Mouse (Mus musculus): ENCODE data around the gene Phldb3. TPM values are rescaled to one million over a fixed set of nuclear protein-coding genes. Genes with fewer than 3 reads are reported as not detected.

Gene Phldb3
- polyA plus RNA-seq, 1 experiment from 2014 or later: not detected

DNA sequence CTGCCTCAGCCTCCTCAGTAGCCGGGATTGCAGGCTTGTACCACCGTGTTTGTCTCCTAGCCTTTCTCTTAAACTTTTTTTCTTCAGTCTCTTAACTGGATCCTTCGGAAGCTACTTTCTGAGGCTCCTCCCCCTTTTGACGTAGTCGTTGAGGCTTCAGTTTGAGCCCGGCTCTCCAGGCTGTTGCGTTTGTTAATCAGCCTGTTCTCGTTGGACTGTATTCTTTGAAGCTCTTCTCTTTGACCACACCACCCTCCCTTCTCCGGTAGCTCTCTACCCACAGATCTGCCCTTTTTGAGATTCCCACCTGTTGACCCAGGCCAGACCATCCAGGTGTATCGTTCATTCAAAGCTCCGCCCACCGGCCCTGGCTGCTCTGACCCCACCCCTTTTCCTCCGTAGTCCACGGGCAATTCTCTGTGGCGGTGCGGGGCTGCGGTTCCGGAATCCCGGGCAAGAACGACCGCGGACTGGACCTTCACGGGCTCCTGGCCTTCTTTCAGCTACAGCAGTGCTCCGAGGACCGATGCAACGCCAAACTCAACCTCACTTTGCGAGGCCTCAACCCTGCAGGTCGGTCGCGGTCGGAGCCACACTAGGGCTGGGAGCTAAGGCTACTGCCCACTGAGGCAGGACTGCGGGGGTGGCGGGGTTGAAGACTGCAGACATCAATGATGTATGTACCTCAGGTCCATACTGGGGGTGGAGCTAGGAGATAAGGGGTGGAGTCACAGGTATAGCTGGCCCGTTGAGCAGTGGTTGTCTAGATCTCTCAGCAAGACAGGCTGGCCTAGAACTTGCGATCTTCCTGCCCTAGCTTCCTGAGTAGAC is 27.7 kb downstream of the Phldb3 start:
- 3% methylated on average over 35 of the region's 35 CpGs for WGBS
- Histone ChIP-seq H3K27me3 (replicated peaks) (peaks cover 63% of the 10 kb centered on the region), H3K4me3 (replicated peaks) (peak overlapping the region; percentile 42), H3K9me3 (replicated peaks) (no peaks in the 10 kb centered on the region), H3K36me3 (no peaks in the 10 kb centered on the region), H3K9ac (replicated peaks) (peak overlapping the region; percentile 37; the same call in 1 of the 2 replicates), H3K4me1 (peaks cover 20% of the 10 kb centered on the region), H3K27ac (replicated peaks) (no peak overlapping the region), H3K4me2 (peak overlapping the region; percentile 81)
- ATAC-seq (ENCODE audit: low FRiP score): peak; percentile 32; the same call in 1 of the 2 replicates

DNA sequence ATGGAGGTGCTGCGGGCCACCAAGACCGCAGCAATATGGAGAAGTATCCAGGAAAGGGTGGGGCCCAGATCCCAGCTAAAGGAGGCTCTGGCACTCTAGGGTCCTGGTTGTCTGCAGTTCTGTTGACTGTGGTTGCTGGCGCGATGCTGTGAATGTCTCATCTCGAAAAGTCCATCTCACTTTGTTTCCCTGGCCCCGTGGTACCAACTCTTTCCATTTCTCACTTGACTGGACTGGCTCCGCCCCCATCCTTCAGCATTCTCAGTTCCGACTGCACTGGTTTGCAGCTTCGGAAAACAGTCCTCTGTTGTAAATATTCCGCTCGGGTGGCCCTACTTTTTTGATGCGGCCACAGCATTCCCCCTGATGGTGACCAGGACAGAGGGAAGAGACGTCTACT is 29.9 kb downstream of the Phldb3 start:
- H3K9me3 ChIP-seq (replicated peaks): no peaks in the 10 kb centered on the region
- no peak overlapping the region for H3K9ac ChIP-seq (replicated peaks)
- WGBS: 64% methylated on average over 13 of the region's 13 CpGs

DNA sequence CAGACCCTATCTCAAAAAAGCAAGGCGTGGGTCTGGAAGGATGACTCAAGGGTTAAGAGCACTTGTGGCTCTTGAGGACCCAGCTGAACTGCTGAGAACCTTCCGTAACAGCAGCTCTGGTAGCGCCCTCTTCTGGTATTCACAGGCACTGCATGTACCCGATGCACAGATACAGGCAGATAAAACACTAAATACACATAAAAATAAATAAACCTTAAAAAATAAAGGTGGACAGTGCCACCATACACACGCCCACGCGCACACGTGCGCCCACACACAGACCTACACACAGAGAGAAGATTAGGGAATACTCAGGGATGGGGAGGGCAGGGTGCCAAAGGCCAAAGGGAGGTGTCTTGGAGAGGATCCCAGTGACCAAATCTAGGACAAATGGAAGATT is 31.9 kb downstream of the Phldb3 start:
- Histone ChIP-seq H3K36me3 (no peaks in the 10 kb centered on the region), H3K4me1 (peaks cover 12% of the 10 kb centered on the region), H3K9me3 (replicated peaks) (no peaks in the 10 kb centered on the region), H3K9ac (replicated peaks) (no peak overlapping the region), H3K4me2 (no peak overlapping the region), H3K4me3 (replicated peaks) (no peak overlapping the region), H3K27ac (replicated peaks) (no peak overlapping the region), H3K27me3 (replicated peaks) (peaks cover 45% of the 10 kb centered on the region)
- WGBS: 7% methylated on average over 9 of the region's 9 CpGs
- ATAC-seq (ENCODE audit: low FRiP score): no peak

More for the DNA sequence above, 29.9 kb downstream of the Phldb3 start:
- Histone ChIP-seq H3K4me3 (replicated peaks) (no peak overlapping the region), H3K36me3 (no peaks in the 10 kb centered on the region), H3K4me1 (peaks cover 20% of the 10 kb centered on the region), H3K27me3 (replicated peaks) (peaks cover 63% of the 10 kb centered on the region), H3K4me2 (no peak overlapping the region), H3K27ac (replicated peaks) (no peak overlapping the region)
- ATAC-seq (ENCODE audit: low FRiP score): no peak

DNA sequence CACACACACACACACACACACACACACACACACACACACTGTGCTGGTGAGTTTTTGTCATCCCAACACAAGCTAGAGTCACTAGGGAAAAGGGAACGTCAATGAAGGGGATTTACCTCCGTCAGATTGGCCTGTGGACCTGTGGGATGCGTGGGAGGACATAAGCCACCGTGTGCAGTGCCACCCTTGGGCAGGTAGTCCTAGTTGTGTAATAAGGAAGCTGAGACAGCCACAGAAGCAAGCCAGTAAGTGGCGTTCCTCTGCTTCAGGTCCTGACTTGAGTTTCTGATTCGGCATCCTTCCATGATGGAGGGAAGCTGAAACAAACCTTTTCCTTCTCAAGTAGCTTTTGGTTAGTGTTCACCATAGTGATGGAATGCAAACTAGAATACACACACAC is 33.9 kb downstream of the Phldb3 start:
- no peaks in the 10 kb centered on the region for H3K9me3 ChIP-seq (replicated peaks)
- H3K27me3 ChIP-seq (replicated peaks): peaks cover 25% of the 10 kb centered on the region
- H3K27ac ChIP-seq (replicated peaks): no peak overlapping the region
- H3K4me1 ChIP-seq: no peaks in the 10 kb centered on the region
- H3K4me3 ChIP-seq (replicated peaks): no peak overlapping the region
- H3K4me2 ChIP-seq: no peak overlapping the region
- 79% methylated on average over 6 of the region's 6 CpGs for WGBS
- no peak overlapping the region for H3K9ac ChIP-seq (replicated peaks)
- no peaks in the 10 kb centered on the region for H3K36me3 ChIP-seq
- ATAC-seq (ENCODE audit: low FRiP score): no peak

DNA sequence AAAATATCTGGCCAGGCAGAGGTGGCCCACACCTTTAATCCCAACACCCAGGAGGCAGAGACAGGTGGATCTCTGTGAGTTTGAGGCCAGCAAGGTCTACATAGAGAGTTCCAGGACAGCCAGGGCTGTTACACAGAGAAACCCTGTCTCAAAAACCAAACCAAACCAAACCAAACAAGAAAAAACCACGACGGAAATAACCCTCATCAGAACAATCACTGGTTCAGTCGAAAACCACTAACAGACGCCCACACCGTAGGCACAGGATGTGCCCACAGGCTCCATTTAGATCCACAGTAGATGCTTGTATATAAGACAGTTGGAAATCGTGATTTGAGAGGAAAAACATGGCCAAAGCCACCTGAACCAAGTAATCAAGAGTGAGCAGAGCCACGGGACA is 34.4 kb downstream of the Phldb3 start:
- H3K27me3 ChIP-seq (replicated peaks): peaks cover 20% of the 10 kb centered on the region
- H3K4me3 ChIP-seq (replicated peaks): no peak overlapping the region
- H3K4me2 ChIP-seq: no peak overlapping the region
- H3K36me3 ChIP-seq: no peaks in the 10 kb centered on the region
- no peak overlapping the region for H3K27ac ChIP-seq (replicated peaks)
- no peaks in the 10 kb centered on the region for H3K4me1 ChIP-seq
- 76% methylated on average over 7 of the region's 7 CpGs for WGBS
- no peak for ATAC-seq (ENCODE audit: low FRiP score)
- H3K9me3 ChIP-seq (replicated peaks): no peaks in the 10 kb centered on the region
- H3K9ac ChIP-seq (replicated peaks): no peak overlapping the region

DNA sequence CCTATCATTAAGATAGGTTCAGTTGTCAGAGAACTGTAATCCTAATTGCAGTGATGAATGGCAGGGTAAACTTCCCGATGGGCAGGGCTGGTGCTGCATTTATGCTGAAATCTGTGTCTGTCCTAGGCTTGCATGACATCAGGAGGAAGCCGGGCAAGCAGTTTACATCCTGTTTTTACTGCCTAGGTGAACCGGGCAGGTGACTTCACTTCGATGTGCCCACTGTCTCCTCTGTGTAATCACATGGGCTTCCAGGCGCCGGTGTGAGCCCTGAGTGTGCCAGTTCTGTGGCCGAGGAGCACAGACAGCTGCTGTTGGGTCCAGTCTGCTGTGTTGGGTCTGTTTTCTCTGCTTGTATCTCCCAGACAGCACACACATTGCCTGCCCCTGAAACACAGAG is 35.9 kb downstream of the Phldb3 start:
- Histone ChIP-seq H3K4me2 (no peak overlapping the region), H3K4me1 (no peaks in the 10 kb centered on the region), H3K4me3 (replicated peaks) (no peak overlapping the region), H3K36me3 (no peaks in the 10 kb centered on the region), H3K27me3 (replicated peaks) (peaks cover 9% of the 10 kb centered on the region; the same call in 1 of the 2 replicates), H3K27ac (replicated peaks) (no peak overlapping the region), H3K9ac (replicated peaks) (no peak overlapping the region), H3K9me3 (replicated peaks) (no peaks in the 10 kb centered on the region)
- WGBS: 79% methylated on average over 7 of the region's 7 CpGs
- no peak for ATAC-seq (ENCODE audit: low FRiP score)

DNA sequence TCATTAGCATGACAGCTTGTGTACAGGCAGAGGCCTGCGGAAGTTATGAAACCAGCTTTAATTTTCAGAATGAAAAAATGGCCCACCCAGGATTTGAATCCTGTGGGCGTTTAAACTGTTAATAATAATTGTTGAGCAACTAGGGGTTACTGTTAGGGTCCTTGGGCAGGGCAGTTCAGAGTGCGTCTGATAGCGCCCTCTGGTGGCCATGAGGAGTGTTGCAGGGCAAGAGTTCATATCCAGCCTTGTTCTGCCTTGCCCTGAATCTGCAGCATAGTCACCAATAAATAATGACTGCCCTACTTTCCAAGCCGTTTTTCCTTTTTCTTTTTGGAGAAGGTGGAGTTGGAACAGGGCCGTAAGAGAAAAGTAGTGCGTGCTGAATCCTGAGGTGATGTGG is 43.1 kb downstream of the Phldb3 start:
- H3K36me3 ChIP-seq: no peaks in the 10 kb centered on the region
- H3K9me3 ChIP-seq (replicated peaks): no peaks in the 10 kb centered on the region
- 21% methylated on average over 7 of the region's 7 CpGs for WGBS
- H3K4me1 ChIP-seq: no peaks in the 10 kb centered on the region
- no peak overlapping the region for H3K27ac ChIP-seq (replicated peaks)
- H3K9ac ChIP-seq (replicated peaks): no peak overlapping the region
- H3K4me3 ChIP-seq (replicated peaks): no peak overlapping the region
- no peak overlapping the region for H3K4me2 ChIP-seq
- no peak for ATAC-seq (ENCODE audit: low FRiP score)
- H3K27me3 ChIP-seq (replicated peaks): no peaks in the 10 kb centered on the region

DNA sequence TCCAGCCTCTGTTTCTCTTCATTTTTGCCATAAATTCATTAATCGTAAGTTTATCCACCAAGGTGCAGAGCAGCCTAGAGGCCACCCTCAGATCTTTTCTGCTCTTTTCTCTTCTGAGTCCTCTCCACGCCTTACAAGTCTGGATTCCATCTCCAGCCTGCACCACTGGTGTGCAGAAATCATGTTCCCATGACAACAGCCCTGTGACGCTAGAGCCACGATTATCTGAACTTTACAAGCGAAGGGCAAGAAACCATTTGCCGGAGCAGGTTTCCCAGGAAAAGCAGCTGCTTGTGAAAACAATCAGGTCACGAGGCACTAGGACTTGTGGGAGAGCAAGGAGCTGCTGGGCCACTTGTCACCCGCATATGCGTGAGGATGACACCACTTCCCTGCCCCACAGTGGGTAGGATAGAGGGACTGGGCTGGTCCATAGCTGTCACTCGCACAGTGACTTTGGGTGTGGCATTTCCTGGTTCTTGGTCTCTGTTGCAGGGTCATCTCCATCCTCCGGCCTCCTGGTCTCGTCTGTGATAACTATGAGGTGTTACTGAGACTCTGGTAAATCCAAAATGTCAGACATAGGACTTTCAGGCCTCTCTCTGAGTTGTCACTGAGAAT is 49.3 kb downstream of the Phldb3 start:
- Histone ChIP-seq H3K27ac (replicated peaks) (no peak overlapping the region), H3K9me3 (replicated peaks) (no peaks in the 10 kb centered on the region), H3K4me3 (replicated peaks) (no peak overlapping the region), H3K9ac (replicated peaks) (no peak overlapping the region), H3K4me2 (no peak overlapping the region), H3K4me1 (no peaks in the 10 kb centered on the region), H3K27me3 (replicated peaks) (no peaks in the 10 kb centered on the region), H3K36me3 (no peaks in the 10 kb centered on the region)
- ATAC-seq (ENCODE audit: low FRiP score): no peak
- WGBS: 59% methylated on average over 12 of the region's 12 CpGs

DNA sequence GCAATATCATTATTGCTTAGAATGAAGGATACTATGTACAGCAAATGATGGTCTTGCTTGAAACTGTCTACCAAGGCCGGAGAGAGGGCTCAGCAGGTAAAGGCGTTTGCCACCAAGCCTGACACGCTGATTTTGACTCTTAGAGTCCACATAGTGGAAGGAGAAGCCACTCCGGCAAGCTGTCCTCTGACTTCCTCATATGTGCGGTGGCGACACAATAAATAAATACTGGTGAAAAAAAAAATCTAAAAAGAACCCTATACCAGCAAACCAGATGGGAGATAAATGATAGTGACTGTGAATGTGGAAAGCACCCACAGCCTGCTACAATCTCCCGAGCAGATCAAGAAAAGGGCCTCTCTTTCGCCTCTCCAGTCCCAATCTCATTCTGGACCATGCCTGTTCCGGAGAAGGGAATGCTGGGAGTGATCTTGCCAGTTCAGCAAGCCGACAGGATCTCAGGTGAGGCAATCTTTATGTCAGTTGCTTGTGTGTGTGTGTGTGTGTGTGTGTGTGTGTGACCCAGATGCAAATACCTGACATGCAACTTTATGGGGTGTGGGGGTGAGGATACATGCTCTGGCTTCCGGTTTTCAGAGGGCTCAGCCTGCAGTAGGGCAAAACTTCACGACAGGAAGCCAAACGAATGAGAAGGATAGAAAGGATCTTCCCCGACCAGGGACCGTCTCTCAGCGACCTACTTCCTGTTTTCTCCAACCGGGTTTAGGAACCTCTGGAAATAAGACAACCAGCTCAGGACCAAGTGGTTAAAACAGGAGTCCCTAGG is 50.7 kb downstream of the Phldb3 start:
- Histone ChIP-seq H3K27ac (replicated peaks) (no peak overlapping the region), H3K9me3 (replicated peaks) (no peaks in the 10 kb centered on the region), H3K36me3 (no peaks in the 10 kb centered on the region), H3K4me1 (no peaks in the 10 kb centered on the region), H3K9ac (replicated peaks) (no peak overlapping the region), H3K27me3 (replicated peaks) (no peaks in the 10 kb centered on the region), H3K4me2 (no peak overlapping the region), H3K4me3 (replicated peaks) (no peak overlapping the region)
- ATAC-seq (ENCODE audit: low FRiP score): no peak
- WGBS: 72% methylated on average over 17 of the region's 17 CpGs

DNA sequence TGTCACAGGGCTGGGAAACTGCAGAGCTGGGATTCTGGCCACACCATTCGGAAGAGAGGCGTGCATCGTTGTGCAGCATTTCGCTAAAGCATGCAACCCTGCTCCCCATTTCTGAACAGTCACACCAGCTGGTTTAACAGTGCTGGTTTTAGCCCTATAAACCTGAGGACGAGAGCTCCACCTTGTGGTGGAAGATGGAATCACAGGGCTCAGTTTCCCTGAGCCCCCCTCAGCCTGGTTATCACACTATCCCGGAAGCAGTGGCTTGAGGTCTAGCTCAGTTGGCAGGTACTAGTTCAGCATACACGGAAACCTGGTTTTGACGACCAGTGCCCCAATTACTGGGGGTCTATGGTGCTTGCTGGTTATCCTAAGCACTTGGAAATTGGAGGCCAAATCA is 52.0 kb downstream of the Phldb3 start:
- H3K9me3 ChIP-seq (replicated peaks): no peaks in the 10 kb centered on the region
- no peak overlapping the region for H3K27ac ChIP-seq (replicated peaks)
- H3K4me3 ChIP-seq (replicated peaks): no peak overlapping the region
- peak; percentile 21; the same call in 1 of the 2 replicates for ATAC-seq (ENCODE audit: low FRiP score)
- no peak overlapping the region for H3K4me2 ChIP-seq
- WGBS: 15% methylated on average over 8 of the region's 8 CpGs
- no peaks in the 10 kb centered on the region for H3K4me1 ChIP-seq
- H3K27me3 ChIP-seq (replicated peaks): no peaks in the 10 kb centered on the region
- no peak overlapping the region for H3K9ac ChIP-seq (replicated peaks)
- no peaks in the 10 kb centered on the region for H3K36me3 ChIP-seq

DNA sequence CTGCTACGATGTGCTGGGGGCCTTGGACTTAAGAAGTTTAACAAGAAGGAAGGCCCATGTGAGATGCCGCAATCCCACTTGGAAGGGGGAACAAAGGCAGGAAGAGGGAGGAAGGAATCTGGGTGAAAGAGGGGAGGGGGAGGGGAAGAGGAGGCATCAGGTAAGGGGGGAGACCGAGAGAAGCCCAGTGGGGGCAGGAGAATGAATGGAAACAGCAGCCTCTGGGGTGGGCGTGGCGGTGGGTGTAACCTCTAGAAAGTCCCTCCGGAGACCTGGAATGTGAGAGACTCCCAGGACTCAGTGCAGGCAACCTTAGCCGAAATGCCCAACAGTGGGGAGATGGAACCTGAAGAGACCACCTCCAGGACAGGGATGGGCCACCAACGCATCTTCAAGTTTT is 53.7 kb downstream of the Phldb3 start:
- Histone ChIP-seq H3K9me3 (replicated peaks) (no peaks in the 10 kb centered on the region), H3K4me2 (no peak overlapping the region), H3K27me3 (replicated peaks) (no peaks in the 10 kb centered on the region), H3K36me3 (no peaks in the 10 kb centered on the region), H3K27ac (replicated peaks) (no peak overlapping the region), H3K9ac (replicated peaks) (no peak overlapping the region), H3K4me3 (replicated peaks) (no peak overlapping the region), H3K4me1 (no peaks in the 10 kb centered on the region)
- no peak for ATAC-seq (ENCODE audit: low FRiP score)
- WGBS: 34% methylated on average over 8 of the region's 8 CpGs

Measured in neural tube, embryonic 15.5 days (tissue).